Comparison of ENCODE assay signal across 8 mouse cellular contexts in genomic region chr3:86812689-86813088, GRCm38 (mm10).
DNase-seq lines count a peak whose midpoint lies in the region; ATAC-seq and TF ChIP-seq lines count a peak whose summit lies in the region.

No protein-coding gene starts in this region.

- no peak overlapping the region for H3K27ac ChIP-seq in bone marrow, adult 2 months (ENCODE audit: control insufficient read depth, insufficient read depth, low read depth, low read length, poor library complexity)
- H3K27ac ChIP-seq in embryonic facial prominence, embryonic 15.5 days (replicated peaks), result no peak overlapping the region
- no peak overlapping the region for H3K27ac ChIP-seq in heart, embryonic 10.5 days
- H3K27ac ChIP-seq in kidney, embryonic 15.5 days, result no peak overlapping the region
- no peak overlapping the region for H3K27ac ChIP-seq in liver, embryonic 14.5 days
- no peak overlapping the region for H3K27ac ChIP-seq in neural tube, embryonic 11.5 days (ENCODE audit: low read depth, low read length)
- H3K27ac ChIP-seq in stomach, embryonic 15.5 days, result no peak overlapping the region

- DNase-seq in heart, embryonic 10.5 days (ENCODE audit: low spot score), result peak; percentile 92
- peak; percentile 60 to 66 (median 64) for DNase-seq in liver, embryonic 14.5 days (ENCODE audit: low read depth in 3 of 3, low spot score in 3 of 3)
- peak; percentile 81 for DNase-seq in neural tube, embryonic 11.5 days (ENCODE audit: low spot score)

- H3K79me3 ChIP-seq in C2C12 (ENCODE audit: low read depth), result no peaks in the 10 kb centered on the region

- no peak overlapping the region for H3K4me3 ChIP-seq in C2C12 (ENCODE audit: insufficient read depth, poor library complexity, severe bottlenecking)
- H3K4me3 ChIP-seq in bone marrow, adult 2 months (replicated peaks; ENCODE audit: control insufficient read depth, low read depth, low read length), result no peak overlapping the region
- H3K4me3 ChIP-seq in embryonic facial prominence, embryonic 15.5 days (replicated peaks), result no peak overlapping the region
- H3K4me3 ChIP-seq in heart, embryonic 10.5 days, result no peak overlapping the region
- H3K4me3 ChIP-seq in kidney, embryonic 15.5 days (replicated peaks), result no peak overlapping the region
- no peak overlapping the region for H3K4me3 ChIP-seq in liver, embryonic 14.5 days (ENCODE audit: insufficient read depth in 1 of 2, low read depth in 2 of 2, low read length in 2 of 2)
- H3K4me3 ChIP-seq in neural tube, embryonic 11.5 days (ENCODE audit: low read depth, low read length), result no peak overlapping the region
- no peak overlapping the region for H3K4me3 ChIP-seq in stomach, embryonic 15.5 days (replicated peaks)

- peak; percentile 91 for TF ChIP-seq CTCF in C2C12 (IDR thresholded peaks at IDR 0.05; ENCODE audit: control insufficient read depth, insufficient read depth, insufficient read length)
- TF ChIP-seq CTCF in bone marrow, adult 2 months (IDR thresholded peaks at IDR 0.05; ENCODE audit: control insufficient read depth, insufficient read depth, low read length), result peak; percentile 94
- peak; percentile 98 for TF ChIP-seq CTCF in liver, embryonic 14.5 days (IDR thresholded peaks at IDR 0.05; ENCODE audit: low read depth)

- H3K36me3 ChIP-seq in C2C12 (ENCODE audit: control insufficient read depth, insufficient read depth), result no peaks in the 10 kb centered on the region
- no peaks in the 10 kb centered on the region for H3K36me3 ChIP-seq in embryonic facial prominence, embryonic 15.5 days
- H3K36me3 ChIP-seq in heart, embryonic 10.5 days, result no peaks in the 10 kb centered on the region
- no peaks in the 10 kb centered on the region for H3K36me3 ChIP-seq in kidney, embryonic 15.5 days
- H3K36me3 ChIP-seq in liver, embryonic 14.5 days (replicated peaks; ENCODE audit: control insufficient read depth, insufficient read depth, low read depth), result no peaks in the 10 kb centered on the region
- H3K36me3 ChIP-seq in neural tube, embryonic 11.5 days (ENCODE audit: control insufficient read depth, insufficient read depth, low read length), result no peaks in the 10 kb centered on the region
- H3K36me3 ChIP-seq in stomach, embryonic 15.5 days, result no peaks in the 10 kb centered on the region

- peak; percentile 86 for ATAC-seq in embryonic facial prominence, embryonic 15.5 days (ENCODE audit: insufficient number of reproducible peaks, low FRiP score, low TSS enrichment, low read depth)
- peak; percentile 85; the same call in 1 of the 2 replicates for ATAC-seq in kidney, embryonic 15.5 days (replicated peaks; ENCODE audit: low FRiP score)
- peak; percentile 86 for ATAC-seq in liver, embryonic 14.5 days (ENCODE audit: insufficient read depth)
- ATAC-seq in neural tube, embryonic 11.5 days (ENCODE audit: insufficient read depth, low FRiP score, low TSS enrichment), result peak; percentile 63; the same call in 1 of the 2 replicates
- peak; percentile 75; the same call in 1 of the 2 replicates for ATAC-seq in stomach, embryonic 15.5 days (ENCODE audit: insufficient read depth, low FRiP score, low read depth)

- TF ChIP-seq POLR2A in bone marrow, adult 2 months (IDR thresholded peaks at IDR 0.05; ENCODE audit: borderline replicate concordance, control insufficient read depth, low read depth, low read length), result no peak

- H3K4me2 ChIP-seq in embryonic facial prominence, embryonic 15.5 days (replicated peaks), result no peak overlapping the region
- H3K4me2 ChIP-seq in kidney, embryonic 15.5 days, result no peak overlapping the region
- H3K4me2 ChIP-seq in liver, embryonic 14.5 days (ENCODE audit: low read depth), result no peak overlapping the region
- no peak overlapping the region for H3K4me2 ChIP-seq in neural tube, embryonic 11.5 days (ENCODE audit: low read depth)
- no peak overlapping the region for H3K4me2 ChIP-seq in stomach, embryonic 15.5 days

- H3K4me1 ChIP-seq in bone marrow, adult 2 months (ENCODE audit: control insufficient read depth, insufficient read depth, low read length), result no peaks in the 10 kb centered on the region
- no peaks in the 10 kb centered on the region; the same call in 1 of the 2 replicates for H3K4me1 ChIP-seq in embryonic facial prominence, embryonic 15.5 days
- peaks cover 3% of the 10 kb centered on the region; the same call in 1 of the 2 replicates for H3K4me1 ChIP-seq in heart, embryonic 10.5 days
- no peaks in the 10 kb centered on the region for H3K4me1 ChIP-seq in kidney, embryonic 15.5 days
- no peaks in the 10 kb centered on the region for H3K4me1 ChIP-seq in liver, embryonic 14.5 days (replicated peaks; ENCODE audit: control insufficient read depth in 2 of 2, insufficient read depth in 2 of 2, low read length in 1 of 2)
- no peaks in the 10 kb centered on the region for H3K4me1 ChIP-seq in neural tube, embryonic 11.5 days (ENCODE audit: control insufficient read depth, insufficient read depth, low read length)
- H3K4me1 ChIP-seq in stomach, embryonic 15.5 days, result no peaks in the 10 kb centered on the region

- no peaks in the 10 kb centered on the region for H3K79me2 ChIP-seq in C2C12 (ENCODE audit: control insufficient read depth, insufficient read depth)

- H3K9me3 ChIP-seq in embryonic facial prominence, embryonic 15.5 days (replicated peaks), result no peaks in the 10 kb centered on the region
- no peaks in the 10 kb centered on the region for H3K9me3 ChIP-seq in heart, embryonic 10.5 days
- no peaks in the 10 kb centered on the region for H3K9me3 ChIP-seq in kidney, embryonic 15.5 days (replicated peaks)
- no peaks in the 10 kb centered on the region for H3K9me3 ChIP-seq in liver, embryonic 14.5 days (ENCODE audit: control insufficient read depth, low read length)
- no peaks in the 10 kb centered on the region for H3K9me3 ChIP-seq in neural tube, embryonic 11.5 days (ENCODE audit: control insufficient read depth, low read length)
- H3K9me3 ChIP-seq in stomach, embryonic 15.5 days, result no peaks in the 10 kb centered on the region

- no peaks in the 10 kb centered on the region for H3K27me3 ChIP-seq in C2C12 (ENCODE audit: control insufficient read depth, insufficient read depth, insufficient read length)
- no peaks in the 10 kb centered on the region for H3K27me3 ChIP-seq in embryonic facial prominence, embryonic 15.5 days
- H3K27me3 ChIP-seq in heart, embryonic 10.5 days (ENCODE audit: insufficient read depth, poor library complexity, severe bottlenecking), result no peaks in the 10 kb centered on the region
- H3K27me3 ChIP-seq in kidney, embryonic 15.5 days, result no peaks in the 10 kb centered on the region
- H3K27me3 ChIP-seq in liver, embryonic 14.5 days (ENCODE audit: control insufficient read depth, insufficient read depth, low read length), result no peaks in the 10 kb centered on the region
- no peaks in the 10 kb centered on the region for H3K27me3 ChIP-seq in neural tube, embryonic 11.5 days (ENCODE audit: control insufficient read depth, insufficient read depth, low read length)
- no peaks in the 10 kb centered on the region for H3K27me3 ChIP-seq in stomach, embryonic 15.5 days (replicated peaks)

- H3ac ChIP-seq in C2C12 (ENCODE audit: control insufficient read depth, insufficient read length, low read depth), result no peak overlapping the region

- WGBS in bone marrow, adult 2 months, result 26% methylated on average over 3 of the region's 3 CpGs
- WGBS in embryonic facial prominence, embryonic 15.5 days, result 24% methylated on average over 3 of the region's 3 CpGs
- 11% methylated on average over 3 of the region's 3 CpGs for WGBS in heart, embryonic 10.5 days
- 19% methylated on average over 3 of the region's 3 CpGs for WGBS in kidney, embryonic 15.5 days
- 13% methylated on average over 3 of the region's 3 CpGs for WGBS in liver, embryonic 14.5 days (ENCODE audit: insufficient replicate concordance)
- WGBS in neural tube, embryonic 11.5 days, result 21% methylated on average over 3 of the region's 3 CpGs
- 26% methylated on average over 3 of the region's 3 CpGs for WGBS in stomach, embryonic 15.5 days

- no peak for TF ChIP-seq EP300 in liver, embryonic 14.5 days (IDR thresholded peaks at IDR 0.05; ENCODE audit: low read depth)

- no peak overlapping the region for H3K9ac ChIP-seq in embryonic facial prominence, embryonic 15.5 days
- H3K9ac ChIP-seq in kidney, embryonic 15.5 days, result no peak overlapping the region
- H3K9ac ChIP-seq in liver, embryonic 14.5 days (replicated peaks), result no peak overlapping the region
- no peak overlapping the region for H3K9ac ChIP-seq in neural tube, embryonic 11.5 days (ENCODE audit: low read length)
- no peak overlapping the region for H3K9ac ChIP-seq in stomach, embryonic 15.5 days

TF ChIP-seq in C2C12, 6 proteins besides CTCF, POLR2A, EP300 and RAD21:
- TF ChIP-seq MYOG (IDR thresholded peaks at IDR 0.05; ENCODE audit: control insufficient read depth, extremely low read depth, insufficient read length) (no peak), USF1 (IDR thresholded peaks at IDR 0.05; ENCODE audit: low read depth) (no peak), CEBPB (IDR thresholded peaks at IDR 0.05; ENCODE audit: low read depth) (no peak), FOSL1 (IDR thresholded peaks at IDR 0.05; ENCODE audit: insufficient read depth, low read length, poor library complexity, severe bottlenecking) (no peak), MAX (IDR thresholded peaks at IDR 0.05) (no peak), MYOD1 (IDR thresholded peaks at IDR 0.05; ENCODE audit: control insufficient read depth, insufficient read length, low read depth) (no peak)
